Mouse (Mus musculus) regulatory T cell (primary cell): ENCODE measurements around the gene Srebf1.

ENCODE experiments used
- in situ Hi-C: fragments of 300-600 bp; cut with MboI, MseI; formaldehyde crosslinking; loops from one replicate; pipeline ENCODE4 v1.15.1; 2025; ENCODE audit warnings: high pct_unique_total_duplicates

The Srebf1 gene

DNA sequence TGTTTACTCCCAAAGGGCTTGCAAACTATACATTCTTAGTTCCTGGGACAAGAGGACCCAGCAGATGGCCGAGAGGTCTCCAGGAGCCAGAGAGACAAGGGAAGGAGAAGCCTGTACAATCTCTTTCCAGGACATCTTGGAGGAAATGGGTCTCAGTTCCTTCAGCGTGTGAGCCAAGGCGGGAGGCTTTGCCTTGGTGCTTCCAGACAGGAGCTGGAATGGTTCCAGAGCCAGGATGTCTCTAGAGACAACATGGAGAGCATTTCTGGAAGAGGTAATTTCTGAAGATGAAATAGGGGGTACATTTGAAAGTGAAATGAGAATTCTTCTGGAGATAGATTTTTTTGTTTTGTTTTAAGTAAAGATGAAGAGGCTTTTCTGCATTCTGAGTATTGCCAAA lies 71.7 kb downstream of the Srebf1 start:
- in situ Hi-C loops = no loop called here
